ENCODE assay signal across 10 mouse cellular contexts in the genomic region with DNA sequence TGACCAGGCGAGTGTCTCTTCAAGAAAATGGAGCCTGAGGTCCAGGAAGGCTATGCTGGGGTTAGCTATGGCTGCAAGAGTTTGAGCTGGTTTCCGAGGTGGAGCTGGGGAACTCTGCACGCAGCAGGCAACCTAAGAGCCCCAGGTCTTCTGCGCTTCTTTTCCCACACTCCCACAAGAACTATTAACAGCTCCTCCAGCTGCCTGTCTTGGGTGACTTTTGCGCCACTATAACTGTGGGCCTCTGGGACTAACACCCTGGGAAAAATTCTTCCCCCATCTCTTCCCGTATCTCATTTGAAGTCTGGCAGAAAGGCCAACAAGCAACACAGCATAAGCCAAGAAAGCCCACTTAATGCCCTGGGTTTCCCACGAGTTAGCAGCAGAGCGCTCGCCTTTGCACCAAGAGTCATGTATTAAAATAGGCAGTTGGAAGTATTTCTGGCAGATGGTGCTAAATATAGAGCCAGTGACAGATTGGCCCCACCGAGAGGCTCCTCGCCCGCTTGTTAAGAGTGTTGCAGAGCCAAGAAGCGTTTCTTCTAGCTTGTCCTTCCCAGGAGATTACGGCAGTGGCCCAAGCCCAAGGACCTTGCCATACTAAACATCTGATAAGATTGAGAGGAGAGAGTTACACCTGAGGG.
A peak's percentile ranks its signal among the peaks of the same experiment; 100 is the strongest.
DNase-seq lines count a peak whose midpoint lies in the region; ATAC-seq and TF ChIP-seq lines count a peak whose summit lies in the region.
"Had no signal": no experiment of that assay in that cellular context is flagged by ENCODE, and none has a peak within 500 bp of the region (broad histone marks: within the 10 kb centered on the region; RNA-seq: fewer than 3 reads in every experiment).

No protein-coding gene starts in this region.

- 49% methylated on average over 14 of the region's 14 CpGs for WGBS in hindbrain, postnatal 0 days
- 88% methylated on average over 14 of the region's 14 CpGs for WGBS in hindbrain, embryonic 10.5 days
- 66% methylated on average over 14 of the region's 14 CpGs for WGBS in forebrain, embryonic 16.5 days

- no peaks in the 10 kb centered on the region; the same call in none of the 2 replicates for H3K4me1 ChIP-seq in hindbrain, postnatal 0 days (ENCODE audit: insufficient read depth, low read length)
- 0 out of 2 replicates have a peak, but pooled peaks cover 4% of the 10 kb centered on the region for H3K4me1 ChIP-seq in hindbrain, embryonic 10.5 days (replicated peaks)
- 0 out of 2 replicates have a peak, but pooled peaks cover 3% of the 10 kb centered on the region for H3K4me1 ChIP-seq in forebrain, embryonic 16.5 days (replicated peaks; ENCODE audit: control insufficient read depth, insufficient read depth, low read length)
- H3K4me1 ChIP-seq: liver, embryonic 13.5 days; midbrain, embryonic 13.5 days had no signal

- H3K27ac ChIP-seq in hindbrain, postnatal 0 days = no peak overlapping the region
- no peak overlapping the region for H3K27ac ChIP-seq in hindbrain, embryonic 10.5 days
- no peak overlapping the region for H3K27ac ChIP-seq in forebrain, embryonic 16.5 days (ENCODE audit: low read length)
- H3K27ac ChIP-seq: liver, embryonic 13.5 days; midbrain, embryonic 13.5 days had no signal

- no peaks in the 10 kb centered on the region for H3K27me3 ChIP-seq in hindbrain, postnatal 0 days (ENCODE audit: insufficient read depth, low read length)
- no peaks in the 10 kb centered on the region for H3K27me3 ChIP-seq in hindbrain, embryonic 10.5 days (ENCODE audit: insufficient read depth, poor library complexity, severe bottlenecking)
- no peaks in the 10 kb centered on the region for H3K27me3 ChIP-seq in forebrain, embryonic 16.5 days (replicated peaks; ENCODE audit: control insufficient read depth, insufficient read depth, low read length)
- H3K27me3 ChIP-seq: liver, embryonic 13.5 days; midbrain, embryonic 13.5 days had no signal

- H3K4me2 ChIP-seq in hindbrain, postnatal 0 days (ENCODE audit: low read depth, low read length) = no peak overlapping the region
- H3K4me2 ChIP-seq in forebrain, embryonic 16.5 days (ENCODE audit: low read length) = no peak overlapping the region
- H3K4me2 ChIP-seq: liver, embryonic 13.5 days; midbrain, embryonic 13.5 days had no signal

- ATAC-seq in hindbrain, postnatal 0 days = no peak
- no peak for ATAC-seq in forebrain, embryonic 16.5 days
- ATAC-seq: midbrain, embryonic 13.5 days had no signal

- DNase-seq in hindbrain, postnatal 0 days (ENCODE audit: low spot score) = peak; percentile 46
- DNase-seq in hindbrain, embryonic 10.5 days (ENCODE audit: low spot score) = no peak
- peak; percentile 67 to 74 for DNase-seq in cerebellum, adult 18-20 months
- peak; percentile 23 for DNase-seq in gastrocnemius, postnatal 10 days
- peak; percentile 25 to 27 for DNase-seq in heart, postnatal 14 days
- DNase-seq in spleen, postnatal 36 days (ENCODE audit: low spot score in 2 of 2) = no peak
- DNase-seq in urinary bladder, adult 18-20 months (ENCODE audit: low spot score in 2 of 2) = no peak
- DNase-seq: liver, embryonic 13.5 days had no signal

- no peak overlapping the region for H3K4me3 ChIP-seq in hindbrain, postnatal 0 days (ENCODE audit: low read length)
- no peak overlapping the region for H3K4me3 ChIP-seq in hindbrain, embryonic 10.5 days
- H3K4me3 ChIP-seq in forebrain, embryonic 16.5 days (replicated peaks; ENCODE audit: low read length) = no peak overlapping the region
- H3K4me3 ChIP-seq: liver, embryonic 13.5 days; midbrain, embryonic 13.5 days had no signal

- no peaks in the 10 kb centered on the region for H3K9me3 ChIP-seq in hindbrain, postnatal 0 days (ENCODE audit: low read length)
- no peaks in the 10 kb centered on the region for H3K9me3 ChIP-seq in hindbrain, embryonic 10.5 days
- H3K9me3 ChIP-seq in forebrain, embryonic 16.5 days (ENCODE audit: control insufficient read depth, low read length) = no peaks in the 10 kb centered on the region
- H3K9me3 ChIP-seq: liver, embryonic 13.5 days; midbrain, embryonic 13.5 days had no signal

- TF ChIP-seq CTCF in hindbrain, postnatal 0 days (IDR thresholded peaks at IDR 0.05; ENCODE audit: low read depth) = no peak

- intact Hi-C loops in heart, postnatal 14 days (cut with DNase I) = no loop called here

- no peak overlapping the region for H3K9ac ChIP-seq in hindbrain, postnatal 0 days (replicated peaks; ENCODE audit: low read length)
- no peak overlapping the region for H3K9ac ChIP-seq in forebrain, embryonic 16.5 days (replicated peaks; ENCODE audit: low read depth, low read length)
- H3K9ac ChIP-seq: liver, embryonic 13.5 days; midbrain, embryonic 13.5 days had no signal

- H3K36me3 ChIP-seq in hindbrain, postnatal 0 days (ENCODE audit: insufficient read depth, low read length) = no peaks in the 10 kb centered on the region
- H3K36me3 ChIP-seq in hindbrain, embryonic 10.5 days = no peaks in the 10 kb centered on the region
- H3K36me3 ChIP-seq in forebrain, embryonic 16.5 days (ENCODE audit: control insufficient read depth, insufficient read depth) = no peaks in the 10 kb centered on the region
- H3K36me3 ChIP-seq: liver, embryonic 13.5 days; midbrain, embryonic 13.5 days had no signal

Comparison
In these comparisons a context has a peak if more than half of its experiments do, and no peak if none do; other contexts are left out.
1. DNase-seq: peak in hindbrain, postnatal 0 days (single experiment), cerebellum, adult 18-20 months (2 of 2), gastrocnemius, postnatal 10 days (single experiment) and heart, postnatal 14 days (2 of 2); none in hindbrain, embryonic 10.5 days (single experiment), spleen, postnatal 36 days (0 of 2) and urinary bladder, adult 18-20 months (0 of 2).